Mouse (Mus musculus) midbrain, embryonic 15.5 days (tissue): ENCODE measurements at regions not wholly inside any gene's neighbourhood (a gene's known extent, or its start where the extent isn't known, plus 50 kb on each side); places are given as distances from the start of the nearest gene placed in this dataset.

Source experiments
- ATAC-seq: fragments of 200-750 bp; cut with Nextera tagmentation; replicated peaks from 2 replicates; pipeline ENCODE4 v1.8.0; 2017; ENCODE audit warnings: moderate TSS enrichment
- H3K27ac ChIP-seq: fragments of 300-500 bp; sonication (generic); 2 replicates; pipeline ENCODE4 v1.5.1; 2015; ENCODE audit warnings: mild to moderate bottlenecking, inconsistent platforms
- H3K27me3 ChIP-seq: fragments of 300-500 bp; sonication (generic); replicated peaks from 2 replicates; pipeline ENCODE4 v1.6.1; 2015; ENCODE audit warnings: inconsistent platforms
- H3K36me3 ChIP-seq: fragments of 300-500 bp; sonication (generic); replicated peaks from 2 replicates; pipeline ENCODE4 v1.6.1; 2015; ENCODE audit warnings: inconsistent platforms
- H3K4me1 ChIP-seq: fragments of 300-500 bp; sonication (generic); 2 replicates; pipeline ENCODE4 v1.6.1; 2015; ENCODE audit warnings: inconsistent platforms
- H3K4me2 ChIP-seq: fragments of 300-500 bp; sonication (generic); 2 replicates; pipeline ENCODE4 v1.6.1; 2015; ENCODE audit warnings: inconsistent platforms, mild to moderate bottlenecking, moderate library complexity
- H3K4me3 ChIP-seq: fragments of 300-500 bp; sonication (generic); 2 replicates; pipeline ENCODE4 v1.5.1; 2015; ENCODE audit warnings: mild to moderate bottlenecking, inconsistent platforms
- H3K9ac ChIP-seq: fragments of 300-500 bp; sonication (generic); 2 replicates; pipeline ENCODE4 v1.6.1; 2015; ENCODE audit warnings: mild to moderate bottlenecking, inconsistent platforms
- H3K9me3 ChIP-seq: fragments of 300-500 bp; sonication (generic); 2 replicates; pipeline ENCODE4 v1.6.1; 2016; ENCODE audit warnings: inconsistent platforms
- WGBS: fragments of 180-500 bp; shearing (Covaris S2); methylation state at CpG from one replicate; pipeline ENCODE4 v1.1.7; 2015; ENCODE audit warnings: mixed read lengths; 5-methylcytosine and 5-hydroxymethylcytosine counted together

- Histone ChIP-seq H3K4me1 (no peaks in the 10 kb centered on the region), H3K9me3 (no peaks in the 10 kb centered on the region), H3K36me3 (no peaks in the 10 kb centered on the region), H3K27ac (no peak overlapping the region), H3K4me3 (no peak overlapping the region), H3K4me2 (no peak overlapping the region), H3K27me3 (no peaks in the 10 kb centered on the region), H3K9ac (no peak overlapping the region)
- ATAC-seq: no peak
- WGBS: 28% methylated on average over 2 of the region's 2 CpGs
These were observed 461.5 kb upstream of the Btbd3 start for GRCm38 (mm10) chr2:137794841-137795240.

- H3K9ac ChIP-seq: no peak overlapping the region
- H3K4me2 ChIP-seq: no peak overlapping the region
- H3K4me3 ChIP-seq: no peak overlapping the region
- H3K27me3 ChIP-seq: no peaks in the 10 kb centered on the region
- ATAC-seq: no peak
- no peaks in the 10 kb centered on the region for H3K9me3 ChIP-seq
- H3K27ac ChIP-seq: no peak overlapping the region
- WGBS: 92% methylated on average over 6 of the region's 6 CpGs
- no peaks in the 10 kb centered on the region for H3K36me3 ChIP-seq
- no peaks in the 10 kb centered on the region for H3K4me1 ChIP-seq
These were observed 472.3 kb upstream of the Btbd3 start for GRCm38 (mm10) chr2:137784091-137784490.

GRCm38 (mm10) chr2:137777430-137777829, 478.9 kb upstream of the Btbd3 start:
- Histone ChIP-seq H3K36me3 (no peaks in the 10 kb centered on the region), H3K4me3 (no peak overlapping the region), H3K9me3 (no peaks in the 10 kb centered on the region), H3K27me3 (no peaks in the 10 kb centered on the region), H3K27ac (no peak overlapping the region), H3K9ac (no peak overlapping the region), H3K4me2 (no peak overlapping the region), H3K4me1 (no peaks in the 10 kb centered on the region)
- ATAC-seq: no peak
- WGBS: 94% methylated on average over 3 of the region's 3 CpGs

- H3K9ac ChIP-seq: no peak overlapping the region
- H3K36me3 ChIP-seq: no peaks in the 10 kb centered on the region
- H3K9me3 ChIP-seq: no peaks in the 10 kb centered on the region
- H3K4me1 ChIP-seq: no peaks in the 10 kb centered on the region
- no peak overlapping the region for H3K4me2 ChIP-seq
- no peak for ATAC-seq
- H3K27ac ChIP-seq: no peak overlapping the region
- no peak overlapping the region for H3K4me3 ChIP-seq
- H3K27me3 ChIP-seq: no peaks in the 10 kb centered on the region
These were observed 491.6 kb upstream of the Btbd3 start for GRCm38 (mm10) chr2:137764785-137765184.

GRCm38 (mm10) chr2:137759455-137759854, 496.9 kb upstream of the Btbd3 start:
- no peaks in the 10 kb centered on the region for H3K36me3 ChIP-seq
- H3K4me3 ChIP-seq: no peak overlapping the region
- H3K27me3 ChIP-seq: no peaks in the 10 kb centered on the region
- H3K4me2 ChIP-seq: no peak overlapping the region
- 80% methylated on average over 2 of the region's 2 CpGs for WGBS
- H3K27ac ChIP-seq: no peak overlapping the region
- no peak overlapping the region for H3K9ac ChIP-seq
- no peak for ATAC-seq
- H3K9me3 ChIP-seq: no peaks in the 10 kb centered on the region
- no peaks in the 10 kb centered on the region for H3K4me1 ChIP-seq

GRCm38 (mm10) chr2:137758389-137758788, 498.0 kb upstream of the Btbd3 start:
- H3K27ac ChIP-seq: no peak overlapping the region
- H3K4me3 ChIP-seq: no peak overlapping the region
- H3K9ac ChIP-seq: no peak overlapping the region
- H3K4me2 ChIP-seq: no peak overlapping the region
- no peak for ATAC-seq
- no peaks in the 10 kb centered on the region for H3K9me3 ChIP-seq
- no peaks in the 10 kb centered on the region for H3K4me1 ChIP-seq
- H3K27me3 ChIP-seq: no peaks in the 10 kb centered on the region
- H3K36me3 ChIP-seq: no peaks in the 10 kb centered on the region
- WGBS: 80% methylated on average over 4 of the region's 4 CpGs

- H3K27me3 ChIP-seq: no peaks in the 10 kb centered on the region
- H3K4me1 ChIP-seq: no peaks in the 10 kb centered on the region
- 0 out of 2 replicates have a peak, but pooled peaks have one; percentile 20 for ATAC-seq
These were observed 498.8 kb upstream of the Btbd3 start for GRCm38 (mm10) chr2:137757231-137758212.

GRCm38 (mm10) chr2:137756220-137756619, 500.1 kb upstream of the Btbd3 start:
- ATAC-seq: no peak
- Histone ChIP-seq H3K4me1 (no peaks in the 10 kb centered on the region), H3K9me3 (no peaks in the 10 kb centered on the region), H3K4me3 (no peak overlapping the region), H3K9ac (no peak overlapping the region), H3K4me2 (no peak overlapping the region), H3K27me3 (no peaks in the 10 kb centered on the region), H3K36me3 (no peaks in the 10 kb centered on the region), H3K27ac (no peak overlapping the region)
- 5% methylated on average over 3 of the region's 3 CpGs for WGBS

More at GRCm38 (mm10) chr2:137757231-137758212, 498.8 kb upstream of the Btbd3 start:
- Histone ChIP-seq H3K4me2 (no peak overlapping the region), H3K27ac (no peak overlapping the region), H3K9me3 (no peaks in the 10 kb centered on the region), H3K4me3 (no peak overlapping the region), H3K9ac (no peak overlapping the region), H3K36me3 (no peaks in the 10 kb centered on the region)
- WGBS: 46% methylated on average over 13 of the region's 13 CpGs

GRCm38 (mm10) chr2:137754481-137754880, 501.9 kb upstream of the Btbd3 start:
- WGBS: 77% methylated on average over 3 of the region's 3 CpGs
- Histone ChIP-seq H3K4me3 (no peak overlapping the region), H3K9me3 (no peaks in the 10 kb centered on the region), H3K9ac (no peak overlapping the region), H3K27ac (no peak overlapping the region), H3K4me1 (no peaks in the 10 kb centered on the region), H3K27me3 (no peaks in the 10 kb centered on the region), H3K36me3 (no peaks in the 10 kb centered on the region), H3K4me2 (no peak overlapping the region)
- no peak for ATAC-seq

- 10% methylated on average over 2 of the region's 2 CpGs for WGBS
- Histone ChIP-seq H3K9ac (no peak overlapping the region), H3K4me2 (no peak overlapping the region), H3K9me3 (no peaks in the 10 kb centered on the region), H3K27me3 (no peaks in the 10 kb centered on the region), H3K4me3 (no peak overlapping the region), H3K36me3 (no peaks in the 10 kb centered on the region), H3K27ac (no peak overlapping the region), H3K4me1 (peaks cover 14% of the 10 kb centered on the region)
- peak; percentile 63; the same call in 1 of the 2 replicates for ATAC-seq
These were observed 524.0 kb upstream of the Btbd3 start for GRCm38 (mm10) chr2:137732410-137732809.

GRCm38 (mm10) chr2:137730472-137730931, 525.9 kb upstream of the Btbd3 start:
- Histone ChIP-seq H3K36me3 (no peaks in the 10 kb centered on the region), H3K4me1 (peaks cover 14% of the 10 kb centered on the region), H3K4me2 (peak overlapping the region; percentile 31; the same call in 1 of the 2 replicates), H3K4me3 (no peak overlapping the region), H3K27ac (no peak overlapping the region), H3K27me3 (no peaks in the 10 kb centered on the region), H3K9me3 (no peaks in the 10 kb centered on the region), H3K9ac (no peak overlapping the region)
- peak; percentile 76 for ATAC-seq
- WGBS: 17% methylated on average over 12 of the region's 12 CpGs

- no peaks in the 10 kb centered on the region for H3K9me3 ChIP-seq
- H3K4me2 ChIP-seq: no peak overlapping the region
- H3K4me3 ChIP-seq: no peak overlapping the region
- H3K4me1 ChIP-seq: peaks cover 14% of the 10 kb centered on the region
- no peaks in the 10 kb centered on the region for H3K27me3 ChIP-seq
- H3K27ac ChIP-seq: no peak overlapping the region
- H3K9ac ChIP-seq: no peak overlapping the region
- no peaks in the 10 kb centered on the region for H3K36me3 ChIP-seq
- ATAC-seq: peak; percentile 74
- 42% methylated on average over 6 of the region's 6 CpGs for WGBS
These were observed 526.5 kb upstream of the Btbd3 start for GRCm38 (mm10) chr2:137729871-137730270.

GRCm38 (mm10) chr2:137729207-137729606, 527.2 kb upstream of the Btbd3 start:
- Histone ChIP-seq H3K9ac (no peak overlapping the region), H3K4me2 (no peak overlapping the region), H3K4me1 (peaks cover 14% of the 10 kb centered on the region), H3K27ac (no peak overlapping the region), H3K27me3 (no peaks in the 10 kb centered on the region), H3K4me3 (no peak overlapping the region), H3K9me3 (no peaks in the 10 kb centered on the region), H3K36me3 (no peaks in the 10 kb centered on the region)
- WGBS: 46% methylated on average over 4 of the region's 4 CpGs
- ATAC-seq: no peak
